Mouse (Mus musculus): ENCODE measurements around the gene Magi3. TPM values are rescaled to one million over a fixed set of nuclear protein-coding genes. Genes with fewer than 3 reads are reported as not detected.

Magi3 gene
- polyA plus RNA-seq, 1 experiment from 2014 or later = 6.9 TPM

DNA sequence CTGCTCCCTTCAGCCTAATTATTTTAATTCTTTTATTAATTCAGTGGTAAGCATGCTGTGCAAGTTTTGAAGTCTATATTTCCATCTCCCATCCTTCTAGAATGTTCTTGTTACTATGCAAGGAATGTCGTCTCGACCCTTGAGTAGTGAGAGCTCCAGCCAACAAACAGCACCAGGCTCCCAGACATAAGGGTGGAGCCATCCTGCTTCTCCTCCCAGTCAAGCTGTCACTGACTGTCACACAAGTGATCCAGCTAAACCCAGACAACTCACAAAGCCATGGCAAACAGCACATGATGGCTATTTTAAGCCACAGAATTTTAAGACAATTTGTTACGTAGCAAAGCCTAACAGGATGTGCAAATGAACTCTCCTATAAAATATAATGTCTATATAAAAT, 124.2 kb downstream of the Magi3 start:
- Histone ChIP-seq H3K27ac (no peak overlapping the region), H3K4me2 (replicated peaks) (no peak overlapping the region), H3K9me3 (no peaks in the 10 kb centered on the region), H3K36me3 (0 out of 2 replicates have a peak, but pooled peaks cover 3% of the 10 kb centered on the region), H3K4me1 (no peaks in the 10 kb centered on the region), H3K9ac (no peak overlapping the region), H3K4me3 (no peak overlapping the region), H3K27me3 (replicated peaks) (no peaks in the 10 kb centered on the region)
- 75% methylated on average over 3 of the region's 3 CpGs for WGBS
- no peak for ATAC-seq (ENCODE audit: low FRiP score, low read depth)

DNA sequence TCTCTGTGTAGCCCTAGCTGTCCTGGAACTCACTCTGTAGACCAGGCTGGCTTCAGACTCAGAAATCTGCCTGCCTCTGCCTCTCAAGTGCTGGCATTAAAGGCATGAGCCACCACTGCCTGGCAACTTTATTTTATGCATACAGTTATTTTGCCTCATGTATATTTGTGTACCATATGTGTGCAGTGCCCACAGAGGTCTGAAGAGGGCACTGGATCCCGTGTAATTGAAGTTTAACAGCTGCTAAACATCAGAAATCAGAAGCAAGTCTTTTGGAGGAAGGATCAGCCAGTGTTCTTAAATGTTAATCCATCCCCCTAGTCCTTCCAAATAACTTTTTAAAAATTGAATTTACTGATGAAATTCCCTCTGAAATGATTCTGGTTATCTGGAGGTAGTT, 125.5 kb downstream of the Magi3 start:
- H3K36me3 ChIP-seq = 0 out of 2 replicates have a peak, but pooled peaks cover 3% of the 10 kb centered on the region
- H3K4me3 ChIP-seq = no peak overlapping the region
- WGBS = 90% methylated on average over 1 of the region's 1 CpGs
- no peak overlapping the region for H3K27ac ChIP-seq
- ATAC-seq (ENCODE audit: low FRiP score, low read depth) = no peak
- no peak overlapping the region for H3K4me2 ChIP-seq (replicated peaks)
- no peaks in the 10 kb centered on the region for H3K4me1 ChIP-seq
- H3K27me3 ChIP-seq (replicated peaks) = no peaks in the 10 kb centered on the region
- no peaks in the 10 kb centered on the region for H3K9me3 ChIP-seq
- H3K9ac ChIP-seq = no peak overlapping the region

DNA sequence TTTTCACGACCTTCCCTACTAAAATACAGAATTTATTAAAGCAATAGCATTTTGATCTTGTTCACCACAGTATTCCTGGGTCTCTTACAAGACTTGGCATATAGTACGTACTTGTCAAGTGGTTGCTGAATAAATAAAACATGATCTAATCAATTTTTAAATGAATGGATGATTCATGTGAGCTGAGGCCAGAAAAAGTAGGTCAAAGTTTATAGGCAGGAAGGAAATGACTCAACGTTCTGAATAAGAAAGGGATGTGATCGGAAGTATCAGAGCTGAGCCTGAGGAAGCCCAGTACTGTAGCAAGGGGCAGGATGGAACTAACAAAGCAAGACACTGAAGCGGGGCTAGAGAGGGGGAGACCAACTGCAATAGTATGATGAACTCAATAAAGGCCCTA, 127.4 kb downstream of the Magi3 start:
- 88% methylated on average over 5 of the region's 5 CpGs for WGBS
- no peak for ATAC-seq (ENCODE audit: low FRiP score, low read depth)

DNA sequence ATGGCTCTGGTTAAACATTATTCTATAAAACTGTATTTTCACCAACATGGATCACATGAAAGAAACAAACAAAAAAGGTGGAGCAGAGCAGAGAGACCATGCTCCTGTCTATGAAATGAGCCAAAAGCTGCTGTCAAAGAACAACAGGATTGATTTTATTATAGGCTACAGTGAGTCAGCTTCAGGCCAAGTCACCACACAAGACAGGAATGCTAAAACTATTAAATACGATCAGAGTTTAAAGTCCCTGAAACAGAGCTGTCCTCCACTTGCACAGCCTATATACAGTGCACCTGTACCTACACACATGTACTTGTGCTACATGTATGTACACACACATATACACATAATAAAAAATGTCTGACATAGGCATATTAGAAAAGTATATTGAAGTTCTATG, 138.1 kb downstream of the Magi3 start:
- 81% methylated on average over 1 of the region's 1 CpGs for WGBS
- Histone ChIP-seq H3K4me2 (replicated peaks) (no peak overlapping the region), H3K9me3 (no peaks in the 10 kb centered on the region), H3K36me3 (no peaks in the 10 kb centered on the region), H3K9ac (no peak overlapping the region), H3K27ac (no peak overlapping the region), H3K4me1 (no peaks in the 10 kb centered on the region), H3K27me3 (replicated peaks) (no peaks in the 10 kb centered on the region), H3K4me3 (no peak overlapping the region)
- no peak for ATAC-seq (ENCODE audit: low FRiP score, low read depth)

More for the DNA sequence above, 127.4 kb downstream of the Magi3 start:
- Histone ChIP-seq H3K9me3 (no peaks in the 10 kb centered on the region), H3K27ac (no peak overlapping the region), H3K9ac (no peak overlapping the region), H3K27me3 (replicated peaks) (no peaks in the 10 kb centered on the region), H3K4me1 (no peaks in the 10 kb centered on the region), H3K36me3 (0 out of 2 replicates have a peak, but pooled peaks cover 3% of the 10 kb centered on the region), H3K4me3 (no peak overlapping the region), H3K4me2 (replicated peaks) (no peak overlapping the region)

DNA sequence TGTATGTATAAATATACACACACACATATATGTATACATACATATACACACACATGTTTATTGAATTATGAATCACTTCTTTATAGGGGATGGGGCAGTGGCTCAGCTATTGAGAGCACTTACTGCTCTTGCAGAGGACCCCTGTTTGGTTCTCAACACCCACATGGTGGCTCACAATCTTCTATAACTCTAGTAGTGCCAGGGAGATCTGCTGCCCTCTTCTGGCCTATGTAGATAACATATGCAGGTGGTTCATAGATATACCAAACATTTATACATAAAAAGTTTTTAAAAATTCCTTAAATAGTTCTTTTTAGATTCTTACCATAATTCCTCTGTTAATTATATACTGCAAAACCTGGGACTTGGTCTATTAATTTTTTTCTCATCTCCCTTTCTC, 141.4 kb downstream of the Magi3 start:
- Histone ChIP-seq H3K9me3 (no peaks in the 10 kb centered on the region), H3K4me2 (replicated peaks) (no peak overlapping the region), H3K27me3 (replicated peaks) (no peaks in the 10 kb centered on the region), H3K36me3 (no peaks in the 10 kb centered on the region), H3K9ac (no peak overlapping the region), H3K4me3 (no peak overlapping the region), H3K4me1 (no peaks in the 10 kb centered on the region), H3K27ac (no peak overlapping the region)
- ATAC-seq (ENCODE audit: low FRiP score, low read depth) = no peak

DNA sequence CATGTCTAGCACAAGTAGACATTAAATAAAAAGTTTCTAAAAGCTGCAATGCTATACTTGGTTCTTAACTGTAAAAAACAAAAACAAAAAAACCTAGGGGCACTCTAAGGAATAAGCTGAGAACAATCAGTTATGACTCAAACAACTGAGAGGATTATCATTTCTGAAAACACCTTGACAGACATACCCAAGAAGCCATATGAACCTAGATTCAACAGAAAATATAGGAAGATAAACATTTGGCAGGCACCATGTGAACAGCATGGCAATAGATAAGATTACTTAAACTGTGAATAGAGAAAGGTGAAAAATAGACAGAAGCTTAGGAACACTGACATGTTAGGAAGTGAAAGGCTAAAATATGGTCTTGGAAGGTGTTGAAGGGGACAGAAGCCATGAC, 150.8 kb downstream of the Magi3 start:
- Histone ChIP-seq H3K9ac (no peak overlapping the region), H3K27ac (no peak overlapping the region)

DNA sequence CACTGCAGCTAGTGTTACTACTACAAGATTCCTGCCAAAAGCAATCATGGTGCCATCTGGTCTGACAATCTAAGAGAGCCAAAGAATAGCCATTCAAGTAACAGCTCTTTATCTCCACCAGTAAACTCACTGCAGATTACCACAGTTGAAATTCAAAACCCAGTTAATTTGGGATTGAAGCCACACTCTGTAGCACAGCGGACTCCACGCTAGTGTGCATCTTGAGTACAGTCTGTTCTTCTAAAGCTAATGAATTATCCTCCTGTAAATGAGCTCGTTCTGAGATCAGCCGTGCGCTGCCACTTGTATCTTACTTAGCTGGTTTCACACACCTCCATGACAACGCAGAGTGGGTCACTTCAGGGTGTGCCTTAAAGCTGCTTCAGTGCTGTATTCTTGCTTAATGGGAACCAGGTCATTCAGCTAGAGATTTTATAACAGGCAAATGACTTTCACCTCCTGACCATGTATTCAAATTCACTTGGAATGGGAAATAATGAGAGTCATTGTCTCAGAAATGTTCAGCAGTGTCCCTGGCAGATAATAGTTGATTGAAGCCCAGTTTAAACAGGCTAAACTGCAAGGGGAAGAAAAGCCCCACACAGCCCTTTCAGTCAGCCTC, 161.1 kb downstream of the Magi3 start:
- Histone ChIP-seq H3K4me2 (replicated peaks) (no peak overlapping the region; the same call in 1 of the 2 replicates), H3K27me3 (replicated peaks) (no peaks in the 10 kb centered on the region), H3K9ac (no peak overlapping the region), H3K4me3 (no peak overlapping the region), H3K36me3 (no peaks in the 10 kb centered on the region), H3K27ac (no peak overlapping the region), H3K4me1 (peaks cover 3% of the 10 kb centered on the region; the same call in 1 of the 2 replicates), H3K9me3 (no peaks in the 10 kb centered on the region)
- ATAC-seq (ENCODE audit: low FRiP score, low read depth) = peak; percentile 66; the same call in 1 of the 2 replicates
- 17% methylated on average over 6 of the region's 6 CpGs for WGBS

More for the DNA sequence above, 150.8 kb downstream of the Magi3 start:
- H3K36me3 ChIP-seq = no peaks in the 10 kb centered on the region
- no peaks in the 10 kb centered on the region for H3K9me3 ChIP-seq
- H3K4me3 ChIP-seq = no peak overlapping the region
- ATAC-seq (ENCODE audit: low FRiP score, low read depth) = no peak
- H3K27me3 ChIP-seq (replicated peaks) = no peaks in the 10 kb centered on the region
- no peaks in the 10 kb centered on the region for H3K4me1 ChIP-seq
- no peak overlapping the region for H3K4me2 ChIP-seq (replicated peaks)

DNA sequence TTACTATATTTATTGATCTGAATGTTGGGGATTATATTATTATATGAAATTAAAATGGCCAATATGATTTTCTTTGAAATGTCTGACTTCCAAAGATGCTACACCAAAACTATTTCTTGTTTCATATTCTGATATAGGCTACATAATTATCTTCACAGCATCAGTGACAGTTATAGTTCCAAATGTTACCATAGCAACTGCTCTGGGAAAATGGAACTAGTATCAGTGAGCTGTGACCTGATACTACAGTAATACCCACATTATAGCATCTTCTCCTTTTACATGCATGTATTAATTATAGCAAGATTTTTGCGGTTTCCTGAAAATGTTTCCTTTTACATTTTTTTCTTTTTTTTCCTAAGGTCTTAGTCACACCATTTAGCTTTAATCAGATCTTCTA, 187.4 kb downstream of the Magi3 start:
- Histone ChIP-seq H3K4me1 (no peaks in the 10 kb centered on the region), H3K4me2 (replicated peaks) (no peak overlapping the region), H3K9me3 (no peaks in the 10 kb centered on the region), H3K4me3 (no peak overlapping the region), H3K27me3 (replicated peaks) (no peaks in the 10 kb centered on the region), H3K27ac (no peak overlapping the region), H3K9ac (no peak overlapping the region), H3K36me3 (peaks cover 3% of the 10 kb centered on the region; the same call in 1 of the 2 replicates)
- no peak for ATAC-seq (ENCODE audit: low FRiP score, low read depth)
- 93% methylated on average over 1 of the region's 1 CpGs for WGBS

DNA sequence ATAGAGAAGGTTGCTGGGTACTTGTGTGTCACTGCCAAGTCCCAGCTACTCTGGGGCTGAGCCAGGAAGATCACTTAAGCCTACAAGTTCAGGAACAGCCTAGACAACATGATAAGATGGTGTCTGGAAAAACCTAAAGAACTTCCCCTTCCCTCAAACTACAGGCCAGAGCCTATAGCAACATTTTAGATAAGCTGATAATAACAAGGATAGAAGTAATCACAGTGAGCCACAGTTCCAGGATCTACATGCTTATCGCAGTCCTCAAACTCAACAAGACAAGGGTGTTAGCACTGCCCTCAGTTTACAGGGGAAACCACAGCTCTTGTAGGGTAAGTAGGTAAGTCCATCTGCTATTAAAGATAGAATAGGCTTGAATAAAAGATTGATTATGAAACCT, 188.1 kb downstream of the Magi3 start:
- Histone ChIP-seq H3K4me3 (no peak overlapping the region), H3K9me3 (no peaks in the 10 kb centered on the region), H3K9ac (no peak overlapping the region), H3K4me1 (no peaks in the 10 kb centered on the region), H3K27ac (no peak overlapping the region), H3K4me2 (replicated peaks) (no peak overlapping the region), H3K36me3 (peaks cover 8% of the 10 kb centered on the region; the same call in 1 of the 2 replicates), H3K27me3 (replicated peaks) (no peaks in the 10 kb centered on the region)
- no peak for ATAC-seq (ENCODE audit: low FRiP score, low read depth)
- WGBS = 95% methylated on average over 1 of the region's 1 CpGs

DNA sequence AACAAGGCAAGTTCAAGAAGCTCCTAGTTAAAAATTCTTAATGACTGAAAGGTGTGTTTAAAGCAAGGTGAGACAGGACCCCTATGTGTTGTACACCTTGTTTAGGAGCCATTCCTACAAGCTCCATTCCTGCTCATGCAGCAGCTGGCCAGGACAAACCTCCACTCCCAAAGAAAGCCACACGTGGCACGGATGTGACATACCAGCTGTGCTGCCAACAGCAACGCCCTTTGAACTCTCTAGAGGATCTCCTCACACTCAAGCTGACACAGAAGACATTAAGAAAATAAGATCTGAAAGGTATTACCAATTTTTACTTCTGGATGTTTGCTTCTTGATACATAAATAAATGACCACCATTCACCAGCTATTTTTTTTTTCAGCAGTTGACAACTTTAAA, 193.2 kb downstream of the Magi3 start:
- no peak overlapping the region for H3K4me3 ChIP-seq
- peaks cover 17% of the 10 kb centered on the region; the same call in 1 of the 2 replicates for H3K36me3 ChIP-seq
- H3K9ac ChIP-seq = no peak overlapping the region
- no peak for ATAC-seq (ENCODE audit: low FRiP score, low read depth)
- H3K27ac ChIP-seq = no peak overlapping the region
- H3K9me3 ChIP-seq = no peaks in the 10 kb centered on the region
- H3K4me1 ChIP-seq = no peaks in the 10 kb centered on the region
- no peak overlapping the region for H3K4me2 ChIP-seq (replicated peaks)
- WGBS = 69% methylated on average over 3 of the region's 3 CpGs
- no peaks in the 10 kb centered on the region for H3K27me3 ChIP-seq (replicated peaks)

DNA sequence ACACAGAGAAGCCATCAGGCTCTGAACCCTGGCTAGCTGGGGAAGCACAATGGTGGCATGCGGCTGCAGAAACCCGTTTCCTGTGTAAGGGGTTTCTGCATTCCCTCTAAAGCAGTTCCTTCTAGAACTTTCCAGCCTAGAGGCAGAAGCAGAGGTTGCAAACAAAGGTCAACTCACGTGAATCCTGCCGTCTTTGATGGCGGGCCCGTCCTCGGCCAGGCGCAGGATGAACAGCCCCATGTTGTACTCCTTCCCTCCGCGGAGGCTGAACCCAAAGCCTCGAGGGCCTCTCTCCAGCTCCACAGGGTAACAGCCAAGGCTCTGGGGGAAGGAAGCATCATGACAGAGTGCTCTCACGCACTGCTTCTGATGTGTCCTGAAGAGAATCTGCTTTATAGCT, 200.1 kb downstream of the Magi3 start:
- Histone ChIP-seq H3K36me3 (peaks cover 19% of the 10 kb centered on the region; the same call in 1 of the 2 replicates), H3K4me3 (no peak overlapping the region), H3K4me2 (replicated peaks) (no peak overlapping the region), H3K9me3 (no peaks in the 10 kb centered on the region), H3K27me3 (replicated peaks) (no peaks in the 10 kb centered on the region), H3K27ac (no peak overlapping the region), H3K9ac (no peak overlapping the region), H3K4me1 (no peaks in the 10 kb centered on the region)
- ATAC-seq (ENCODE audit: low FRiP score, low read depth) = no peak
- WGBS = 84% methylated on average over 12 of the region's 12 CpGs

DNA sequence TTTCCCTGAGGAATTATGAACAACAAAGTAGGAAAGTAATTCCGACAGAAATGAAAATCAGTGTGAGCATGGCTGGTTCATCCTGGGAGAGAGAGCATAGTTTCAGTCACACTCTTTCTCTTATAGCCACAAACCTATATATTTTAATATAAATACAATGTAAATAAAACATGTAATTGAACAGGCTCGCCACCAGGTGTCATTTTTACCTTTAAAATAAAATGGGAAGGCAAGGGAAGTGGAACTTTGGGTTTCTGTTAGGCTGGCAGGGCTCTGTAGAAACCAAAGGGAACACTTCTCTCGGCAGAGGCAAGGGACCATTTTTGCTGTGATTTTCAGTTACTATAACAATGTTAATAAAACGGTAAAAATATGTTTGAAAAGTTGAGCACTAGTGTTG, 200.7 kb downstream of the Magi3 start:
- Histone ChIP-seq H3K4me3 (no peak overlapping the region), H3K9ac (no peak overlapping the region), H3K27me3 (replicated peaks) (no peaks in the 10 kb centered on the region), H3K9me3 (no peaks in the 10 kb centered on the region), H3K4me1 (no peaks in the 10 kb centered on the region), H3K36me3 (peaks cover 25% of the 10 kb centered on the region), H3K27ac (no peak overlapping the region), H3K4me2 (replicated peaks) (no peak overlapping the region)
- no peak for ATAC-seq (ENCODE audit: low FRiP score, low read depth)
- WGBS = 82% methylated on average over 4 of the region's 4 CpGs

DNA sequence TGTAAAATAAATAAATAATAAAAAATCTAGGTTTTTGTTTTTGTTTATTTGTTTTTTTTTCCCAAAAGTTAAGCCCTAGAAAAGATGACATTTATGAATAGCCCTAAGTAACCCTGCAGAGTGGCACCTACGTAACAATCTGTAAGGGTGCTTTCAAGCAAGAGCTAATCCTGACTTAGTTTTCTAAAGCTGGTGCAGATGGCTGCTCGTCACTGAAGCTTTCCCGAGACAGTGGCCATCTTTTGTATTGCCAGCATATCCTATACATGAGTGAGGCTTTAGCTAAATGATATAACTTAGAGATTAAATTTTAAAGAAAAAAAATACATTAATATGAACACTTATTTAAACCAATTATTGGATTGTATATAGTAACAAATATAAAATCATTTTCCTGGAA, 202.2 kb downstream of the Magi3 start:
- Histone ChIP-seq H3K9me3 (no peaks in the 10 kb centered on the region), H3K27ac (no peak overlapping the region), H3K9ac (no peak overlapping the region), H3K36me3 (peaks cover 27% of the 10 kb centered on the region), H3K4me3 (no peak overlapping the region), H3K4me2 (replicated peaks) (no peak overlapping the region), H3K4me1 (no peaks in the 10 kb centered on the region), H3K27me3 (replicated peaks) (no peaks in the 10 kb centered on the region)
- ATAC-seq (ENCODE audit: low FRiP score, low read depth) = no peak
- 83% methylated on average over 3 of the region's 3 CpGs for WGBS
